Mouse (Mus musculus) liver, adult 2 months (tissue): ENCODE results near the gene Clic3.

Source experiments
- CTCF ChIP-seq: fragments of 200-500 bp; IDR thresholded peaks from 2 replicates; pipeline ENCODE4 v1.5.1; 2011; ENCODE audit warnings: low read depth, low read length, control low read depth
- POLR2A ChIP-seq: fragments of 200-500 bp; IDR thresholded peaks from 2 replicates; pipeline ENCODE4 v1.6.1; 2011; ENCODE audit warnings: low read length, control low read depth; ENCODE audit not compliant: insufficient read depth; ENCODE audit errors: extremely low read depth

DNA sequence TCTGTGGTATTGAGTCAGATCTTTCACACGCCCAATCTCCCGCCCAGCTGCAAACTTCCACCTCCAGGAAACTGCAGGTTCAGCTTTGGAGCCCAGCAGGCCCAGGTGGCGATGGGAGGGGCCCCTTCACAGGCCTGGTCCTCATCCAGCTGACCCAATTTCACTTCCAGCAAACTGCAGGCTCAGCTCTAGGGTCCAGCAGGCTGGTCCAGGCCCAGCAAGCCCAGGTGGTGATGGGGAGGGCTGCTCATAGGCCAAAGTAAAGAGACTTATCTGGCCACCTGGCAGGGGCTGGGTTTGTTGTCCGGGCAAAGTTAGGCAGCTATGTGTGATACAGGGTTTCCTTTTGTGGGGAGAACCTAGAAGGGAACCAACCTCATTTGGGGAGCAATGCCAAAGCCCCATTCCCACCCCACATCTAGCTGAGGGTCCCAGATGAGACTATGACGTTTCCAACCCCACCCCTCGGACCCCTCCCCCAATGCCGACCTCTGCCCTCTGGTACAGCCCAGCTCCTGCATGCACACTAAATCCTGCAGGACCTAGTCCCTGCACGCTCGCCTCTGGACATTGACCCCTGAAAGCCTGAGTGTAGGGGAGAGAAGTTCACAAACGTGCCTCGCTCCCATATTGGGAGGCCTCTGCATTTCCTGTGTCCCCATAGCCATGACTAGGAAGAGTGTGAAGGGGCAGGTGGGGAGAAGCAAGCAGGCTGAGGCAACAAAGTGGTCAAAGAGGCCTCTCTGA, 28.4 kb downstream of the Clic3 start:
- TF ChIP-seq CTCF, result no peak
- TF ChIP-seq POLR2A, result no peak
